Mouse (Mus musculus) erythroblast, embryonic 14.5 days (primary cell): ENCODE data around the gene Pnpla6.

Experiments used
- GATA1 ChIP-seq: IDR thresholded peaks from 2 replicates; pipeline ENCODE4 v1.6.1; 2012; ENCODE audit warnings: low read length, inconsistent platforms, mixed read lengths
- TAL1 ChIP-seq: IDR thresholded peaks from 3 replicates; pipeline ENCODE4 v1.6.1; 2012; ENCODE audit warnings: low read length, inconsistent platforms, mixed read lengths

DNA sequence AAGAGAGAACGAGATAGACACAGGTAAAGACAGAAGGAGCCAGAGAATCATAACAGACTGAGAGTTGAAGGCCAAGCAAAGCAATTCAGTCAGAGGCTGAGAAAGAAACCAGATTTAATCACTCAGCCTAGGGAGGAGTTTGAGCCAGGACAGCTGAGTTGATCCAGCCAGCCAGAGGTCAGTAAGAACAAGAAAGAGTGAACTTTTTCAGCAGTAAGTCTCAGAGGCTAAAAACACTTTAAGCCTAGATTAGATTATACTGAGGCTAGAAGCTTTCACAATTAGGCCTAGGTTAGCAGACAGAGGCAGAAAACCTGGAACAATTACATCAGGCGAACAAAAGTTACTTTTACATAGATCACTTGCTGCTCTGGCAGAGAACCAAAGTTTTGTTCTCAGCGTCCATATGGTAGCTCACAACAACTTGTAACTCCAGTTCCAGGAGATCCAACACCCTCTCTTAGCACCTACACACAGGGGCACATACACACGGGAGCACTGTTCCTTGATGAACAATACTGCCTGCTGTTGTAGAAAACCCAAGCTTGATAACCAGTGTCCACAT, 34.9 kb upstream of the Pnpla6 start:
- TF ChIP-seq TAL1 (no peak), GATA1 (no peak)
